Mouse (Mus musculus): Measurements from ENCODE around the gene Hdac5. TPM values are rescaled to one million over a fixed set of nuclear protein-coding genes. Genes with fewer than 3 reads are reported as not detected.

Hdac5 gene
- polyA plus RNA-seq, 2 experiments = 7.3 to 8.8 TPM

GRCm38 (mm10) chr11:102219247-102219993 lies 10.5 kb downstream of the Hdac5 start:
- 40% methylated on average over 14 of the region's 14 CpGs for WGBS (ENCODE audit: insufficient replicate concordance)
- Histone ChIP-seq H3K27ac (no peak overlapping the region), H3K9me3 (ENCODE audit: control insufficient read depth, low read length) (no peaks in the 10 kb centered on the region), H3K27me3 (ENCODE audit: control insufficient read depth, insufficient read depth, low read length) (peaks cover 2% of the 10 kb centered on the region; the same call in 1 of the 2 replicates), H3K4me1 (replicated peaks; ENCODE audit: control insufficient read depth in 2 of 2, insufficient read depth in 2 of 2, low read length in 1 of 2) (peaks cover 13 to 37% of the 10 kb centered on the region in 2 experiments), H3K4me3 (ENCODE audit: insufficient read depth in 1 of 2, low read depth in 2 of 2, low read length in 2 of 2) (0 out of 4 replicates have a peak overlapping the region, but pooled peaks of 1 of the 2 experiments have one; percentile 45), H3K36me3 (replicated peaks; ENCODE audit: control insufficient read depth, insufficient read depth, low read depth) (no peaks in the 10 kb centered on the region), H3K4me2 (ENCODE audit: low read depth) (peak overlapping the region; percentile 61), H3K9ac (replicated peaks) (no peak overlapping the region)
- ATAC-seq (ENCODE audit: insufficient read depth) (no peak), DNase-seq (ENCODE audit: low read depth in 3 of 3, low spot score in 3 of 3) (no peak)
- TF ChIP-seq CTCF (IDR thresholded peaks at IDR 0.05; ENCODE audit: low read depth) = no peak
- TF ChIP-seq EP300 (IDR thresholded peaks at IDR 0.05; ENCODE audit: low read depth) = no peak

DNA sequence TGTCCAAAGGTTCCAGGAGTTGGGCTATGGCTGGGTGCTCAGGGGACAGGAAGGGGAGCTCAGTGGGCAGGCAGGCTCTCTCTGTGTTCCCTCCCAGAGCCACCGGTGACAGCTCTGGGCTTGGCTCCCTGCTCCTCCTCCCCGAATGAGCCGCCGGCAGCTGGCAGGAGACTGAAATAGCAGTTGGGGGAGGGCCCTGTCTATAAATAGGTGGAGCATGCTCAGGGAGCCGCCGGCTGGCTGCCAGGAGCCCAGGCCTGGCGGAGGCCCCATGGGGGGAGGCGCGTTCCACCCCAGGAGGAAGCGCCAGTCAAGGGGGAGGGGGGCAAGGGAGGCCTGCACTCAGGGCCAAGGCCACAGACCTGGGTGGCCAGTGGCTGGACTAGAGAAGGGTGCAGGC lies 11.2 kb downstream of the Hdac5 start:
- DNase-seq (ENCODE audit: low read depth in 3 of 3, low spot score in 3 of 3) (peak; percentile 65 to 70 (median 66)), ATAC-seq (ENCODE audit: insufficient read depth) (peak; percentile 86)
- Histone ChIP-seq H3K4me3 (ENCODE audit: insufficient read depth in 1 of 2, low read depth in 2 of 2, low read length in 2 of 2) (peak overlapping the region; percentile 34 to 45), H3K9me3 (ENCODE audit: control insufficient read depth, low read length) (no peaks in the 10 kb centered on the region), H3K9ac (replicated peaks) (peak overlapping the region; percentile 45), H3K27me3 (ENCODE audit: control insufficient read depth, insufficient read depth, low read length) (no peaks in the 10 kb centered on the region; the same call in 1 of the 2 replicates), H3K4me1 (replicated peaks; ENCODE audit: control insufficient read depth in 2 of 2, insufficient read depth in 2 of 2, low read length in 1 of 2) (peaks cover 13 to 32% of the 10 kb centered on the region in 2 experiments), H3K27ac (no peak overlapping the region), H3K36me3 (replicated peaks; ENCODE audit: control insufficient read depth, insufficient read depth, low read depth) (no peaks in the 10 kb centered on the region), H3K4me2 (ENCODE audit: low read depth) (peak overlapping the region; percentile 61)
- TF ChIP-seq EP300 (IDR thresholded peaks at IDR 0.05; ENCODE audit: low read depth) = 0 out of 2 replicates have a peak, but pooled peaks have one; percentile 12
- TF ChIP-seq CTCF (IDR thresholded peaks at IDR 0.05; ENCODE audit: low read depth) = peak; percentile 20; the same call in 1 of the 2 replicates
- 2% methylated on average over 10 of the region's 10 CpGs for WGBS (ENCODE audit: insufficient replicate concordance)

GRCm38 (mm10) chr11:102217876-102218430 lies 12.0 kb downstream of the Hdac5 start:
- no peak for DNase-seq (ENCODE audit: low read depth in 3 of 3, low spot score in 3 of 3)
- H3K4me3 ChIP-seq (ENCODE audit: insufficient read depth in 1 of 2, low read depth in 2 of 2, low read length in 2 of 2) = peak overlapping the region; percentile 34 to 45
- 42% methylated on average over 7 of the region's 7 CpGs for WGBS (ENCODE audit: insufficient replicate concordance)
- no peaks in the 10 kb centered on the region for H3K36me3 ChIP-seq (replicated peaks; ENCODE audit: control insufficient read depth, insufficient read depth, low read depth)
- H3K9ac ChIP-seq (replicated peaks) = no peak overlapping the region; the same call in 1 of the 2 replicates
- no peaks in the 10 kb centered on the region for H3K9me3 ChIP-seq (ENCODE audit: control insufficient read depth, low read length)
- no peaks in the 10 kb centered on the region for H3K27me3 ChIP-seq (ENCODE audit: control insufficient read depth, insufficient read depth, low read length)
- H3K27ac ChIP-seq = no peak overlapping the region
- peaks cover 13 to 34% of the 10 kb centered on the region in 2 experiments for H3K4me1 ChIP-seq (replicated peaks; ENCODE audit: control insufficient read depth in 2 of 2, insufficient read depth in 2 of 2, low read length in 1 of 2)
- peak overlapping the region; percentile 61 for H3K4me2 ChIP-seq (ENCODE audit: low read depth)
- ATAC-seq (ENCODE audit: insufficient read depth) = no peak
- TF ChIP-seq CTCF (IDR thresholded peaks at IDR 0.05; ENCODE audit: low read depth) = no peak

DNA sequence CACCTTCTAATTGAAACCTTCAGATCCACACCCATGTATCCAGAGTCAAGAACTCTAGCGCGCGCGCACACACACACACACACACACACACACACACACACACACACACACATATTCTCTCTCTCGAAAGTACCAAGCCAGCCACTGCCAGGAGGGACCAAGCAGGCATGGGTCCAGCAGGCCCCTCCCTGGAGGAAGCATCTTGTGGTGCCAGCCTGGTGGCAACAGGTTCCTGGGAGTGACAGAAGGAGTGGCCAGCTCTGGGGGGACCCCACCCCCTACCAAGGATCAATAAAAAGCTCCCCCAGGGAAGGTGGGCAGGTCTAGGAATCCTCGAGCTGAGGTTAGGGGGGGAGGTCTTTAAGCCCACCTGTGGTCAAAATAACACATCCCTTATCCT lies 12.6 kb downstream of the Hdac5 start:
- TF ChIP-seq CTCF (IDR thresholded peaks at IDR 0.05; ENCODE audit: low read depth) (no peak), EP300 (IDR thresholded peaks at IDR 0.05; ENCODE audit: low read depth) (no peak)
- H3K4me1 ChIP-seq (replicated peaks; ENCODE audit: control insufficient read depth in 2 of 2, insufficient read depth in 2 of 2, low read length in 1 of 2) = peaks cover 13 to 34% of the 10 kb centered on the region in 2 experiments
- no peak for DNase-seq (ENCODE audit: low read depth in 3 of 3, low spot score in 3 of 3)
- no peaks in the 10 kb centered on the region for H3K36me3 ChIP-seq (replicated peaks; ENCODE audit: control insufficient read depth, insufficient read depth, low read depth)
- H3K9ac ChIP-seq (replicated peaks) = no peak overlapping the region
- no peak overlapping the region for H3K27ac ChIP-seq
- H3K27me3 ChIP-seq (ENCODE audit: control insufficient read depth, insufficient read depth, low read length) = no peaks in the 10 kb centered on the region
- peak overlapping the region in 1 of 2 experiments; percentile 45; a peak in 2 of 4 replicates for H3K4me3 ChIP-seq (ENCODE audit: insufficient read depth in 1 of 2, low read depth in 2 of 2, low read length in 2 of 2)
- WGBS (ENCODE audit: insufficient replicate concordance) = 60% methylated on average over 6 of the region's 6 CpGs
- no peaks in the 10 kb centered on the region for H3K9me3 ChIP-seq (ENCODE audit: control insufficient read depth, low read length)
- H3K4me2 ChIP-seq (ENCODE audit: low read depth) = peak overlapping the region; percentile 61
- ATAC-seq (ENCODE audit: insufficient read depth) = no peak

DNA sequence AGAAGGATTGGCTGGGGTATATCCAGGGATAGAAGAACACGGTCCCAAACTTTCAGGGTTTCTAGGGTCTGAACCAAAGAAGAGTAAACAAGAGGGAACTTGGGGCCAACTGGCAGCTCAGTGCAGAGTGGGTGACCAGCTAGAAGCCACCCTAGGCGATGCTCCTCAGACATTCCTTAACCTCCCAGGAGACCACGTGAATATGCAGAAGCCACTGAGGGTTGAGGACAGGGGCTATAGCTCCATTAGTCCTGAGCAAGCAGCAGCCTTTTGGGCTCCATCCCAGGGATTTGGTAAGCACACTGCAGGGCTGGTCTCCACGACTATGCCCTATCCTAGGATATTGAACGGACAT lies 13.1 kb downstream of the Hdac5 start:
- Histone ChIP-seq H3K9ac (replicated peaks) (no peak overlapping the region), H3K36me3 (replicated peaks; ENCODE audit: control insufficient read depth, insufficient read depth, low read depth) (no peaks in the 10 kb centered on the region), H3K4me2 (ENCODE audit: low read depth) (peak overlapping the region; percentile 61), H3K27me3 (ENCODE audit: control insufficient read depth, insufficient read depth, low read length) (no peaks in the 10 kb centered on the region), H3K4me3 (ENCODE audit: insufficient read depth in 1 of 2, low read depth in 2 of 2, low read length in 2 of 2) (peak overlapping the region; percentile 2 to 10; a peak in 1 of 4 replicates), H3K4me1 (replicated peaks; ENCODE audit: control insufficient read depth in 2 of 2, insufficient read depth in 2 of 2, low read length in 1 of 2) (peaks cover 13 to 34% of the 10 kb centered on the region in 2 experiments), H3K27ac (no peak overlapping the region), H3K9me3 (ENCODE audit: control insufficient read depth, low read length) (no peaks in the 10 kb centered on the region)
- DNase-seq (ENCODE audit: low read depth in 3 of 3, low spot score in 3 of 3) = no peak
- TF ChIP-seq CTCF (IDR thresholded peaks at IDR 0.05; ENCODE audit: low read depth) = no peak
- TF ChIP-seq EP300 (IDR thresholded peaks at IDR 0.05; ENCODE audit: low read depth) = no peak
- no peak for ATAC-seq (ENCODE audit: insufficient read depth)
- WGBS (ENCODE audit: insufficient replicate concordance) = 47% methylated on average over 5 of the region's 5 CpGs
